Mouse (Mus musculus) retina, postnatal 1 day (tissue): ENCODE data around the gene Hmg20a.
"Not testable (repeated sequence)": the region's sequence is repeated elsewhere in the genome, so short reads cannot be mapped to it uniquely, and the experiment has no call there.

ENCODE experiments used
- DNase-seq: peaks from one replicate; pipeline ENCODE4 v3.0.0-alpha.2; 2012

Gene Hmg20a

GRCm38 (mm10) chr9:56417948-56418737, at the start of gene Hmg20a, which contains the start of gene Peak1:
Gene Hmg20a, plus strand, starts transcription at chr9:56418609.
Gene Peak1, minus strand, starts transcription at chr9:56418067.
- peak; percentile 100 for DNase-seq

- no peak for DNase-seq
Observed at GRCm38 (mm10) chr9:56368814-56369213, 49.6 kb upstream of the Hmg20a start.

- DNase-seq = no peak
Observed at GRCm38 (mm10) chr9:56370710-56371109, 47.7 kb upstream of the Hmg20a start.

- DNase-seq = no peak
Observed at GRCm38 (mm10) chr9:56374401-56374800, 44.0 kb upstream of the Hmg20a start.

GRCm38 (mm10) chr9:56382786-56383185, 35.6 kb upstream of the Hmg20a start:
- DNase-seq = peak; percentile 47

- no peak for DNase-seq
Observed at GRCm38 (mm10) chr9:56392857-56393256, 25.6 kb upstream of the Hmg20a start.

- no peak for DNase-seq
Observed at GRCm38 (mm10) chr9:56396306-56396705, 22.1 kb upstream of the Hmg20a start.

- DNase-seq = no peak
Observed at GRCm38 (mm10) chr9:56404619-56405018, 13.8 kb upstream of the Hmg20a start.

GRCm38 (mm10) chr9:56409928-56410327, 8.5 kb upstream of the Hmg20a start:
- no peak for DNase-seq

GRCm38 (mm10) chr9:56412716-56413115, 5.7 kb upstream of the Hmg20a start:
- DNase-seq = no peak

GRCm38 (mm10) chr9:56414322-56414721, 4.1 kb upstream of the Hmg20a start:
- DNase-seq = peak; percentile 30

- DNase-seq = no peak
Observed at GRCm38 (mm10) chr9:56415393-56415792, 3.0 kb upstream of the Hmg20a start.

- DNase-seq = no peak
Observed at GRCm38 (mm10) chr9:56415935-56416607, 2.3 kb upstream of the Hmg20a start.

GRCm38 (mm10) chr9:56417415-56417947, 928 bp upstream of the Hmg20a start:
- DNase-seq = peak; percentile 84

- no peak for DNase-seq
Observed at GRCm38 (mm10) chr9:56418738-56419239, 380 bp downstream of the Hmg20a start.

- no peak for DNase-seq
Observed at GRCm38 (mm10) chr9:56420236-56420635, 1.8 kb downstream of the Hmg20a start.

- DNase-seq = no peak
Observed at GRCm38 (mm10) chr9:56420892-56421601, 2.6 kb downstream of the Hmg20a start.

GRCm38 (mm10) chr9:56421991-56422390, 3.6 kb downstream of the Hmg20a start:
- DNase-seq = no peak

- no peak for DNase-seq
Observed at GRCm38 (mm10) chr9:56424861-56425260, 6.5 kb downstream of the Hmg20a start.

- no peak for DNase-seq
Observed at GRCm38 (mm10) chr9:56435821-56436526, 17.6 kb downstream of the Hmg20a start.

GRCm38 (mm10) chr9:56437300-56437892, 19.0 kb downstream of the Hmg20a start:
- not testable (repeated sequence) for DNase-seq

GRCm38 (mm10) chr9:56439699-56440098, 21.3 kb downstream of the Hmg20a start:
- DNase-seq = no peak
